ENCODE assay signal across 27 mouse cellular contexts in genomic region chr12:29062025-29062637, GRCm38 (mm10).
A peak's percentile ranks its signal among the peaks of the same experiment; 100 is the strongest.
DNase-seq lines count a peak whose midpoint lies in the region; ATAC-seq lines count a peak whose summit lies in the region.
"Had no signal": no experiment of that assay in that cellular context is flagged by ENCODE, and none has a peak within 500 bp of the region (broad histone marks: within the 10 kb centered on the region; RNA-seq: fewer than 3 reads in every experiment).

No protein-coding gene starts in this region.

- DNase-seq in forebrain, embryonic 10.5 days (ENCODE audit: extremely low spot score, low spot score) = no peak
- no peak for DNase-seq in kidney, postnatal 25 days
- no peak for DNase-seq in ovary, postnatal 10 days (ENCODE audit: low spot score)
- DNase-seq in thymus, postnatal 25 days = no peak
- DNase-seq: adrenal gland, postnatal 14 days; cerebellum, postnatal 36 days; gastrocnemius, postnatal 14 days; heart, postnatal 14 days; kidney, adult 18-20 months; kidney, postnatal 10 days; layer of hippocampus, postnatal 36 days; liver, postnatal 0 days; retina, postnatal 1 day; right cerebral cortex, postnatal 25 days; spleen, adult 18-20 months had no signal

- H3K36me3 ChIP-seq in forebrain, embryonic 15.5 days = no peaks in the 10 kb centered on the region
- H3K36me3 ChIP-seq in forebrain, embryonic 10.5 days (replicated peaks) = no peaks in the 10 kb centered on the region
- H3K36me3 ChIP-seq in kidney, embryonic 15.5 days = no peaks in the 10 kb centered on the region
- H3K36me3 ChIP-seq in hindbrain, embryonic 15.5 days = no peaks in the 10 kb centered on the region
- no peaks in the 10 kb centered on the region for H3K36me3 ChIP-seq in neural tube, embryonic 14.5 days (ENCODE audit: control insufficient read depth, insufficient read depth, low read length)
- H3K36me3 ChIP-seq: heart, embryonic 13.5 days; limb, embryonic 12.5 days; midbrain, embryonic 15.5 days had no signal

- H3K4me3 ChIP-seq in forebrain, embryonic 15.5 days = no peak overlapping the region
- H3K4me3 ChIP-seq in forebrain, embryonic 10.5 days = no peak overlapping the region
- no peak overlapping the region for H3K4me3 ChIP-seq in kidney, embryonic 15.5 days (replicated peaks)
- no peak overlapping the region for H3K4me3 ChIP-seq in hindbrain, embryonic 15.5 days
- no peak overlapping the region for H3K4me3 ChIP-seq in neural tube, embryonic 14.5 days (ENCODE audit: low read depth, low read length)
- H3K4me3 ChIP-seq: heart, embryonic 13.5 days; layer of hippocampus, adult 2 months; limb, embryonic 12.5 days; midbrain, embryonic 15.5 days had no signal

- H3K27me3 ChIP-seq in forebrain, embryonic 15.5 days = no peaks in the 10 kb centered on the region
- H3K27me3 ChIP-seq in forebrain, embryonic 10.5 days (ENCODE audit: poor library complexity, severe bottlenecking) = 0 out of 2 replicates have a peak, but pooled peaks cover 5% of the 10 kb centered on the region
- H3K27me3 ChIP-seq in kidney, embryonic 15.5 days = no peaks in the 10 kb centered on the region
- H3K27me3 ChIP-seq in hindbrain, embryonic 15.5 days = no peaks in the 10 kb centered on the region
- H3K27me3 ChIP-seq in neural tube, embryonic 14.5 days (ENCODE audit: control insufficient read depth, insufficient read depth, low read length) = no peaks in the 10 kb centered on the region
- H3K27me3 ChIP-seq: heart, embryonic 13.5 days; limb, embryonic 12.5 days; midbrain, embryonic 15.5 days had no signal

- WGBS in forebrain, embryonic 15.5 days = 67% methylated on average over 14 of the region's 14 CpGs
- WGBS in forebrain, embryonic 10.5 days = 74% methylated on average over 14 of the region's 14 CpGs
- 22% methylated on average over 14 of the region's 14 CpGs for WGBS in kidney, embryonic 15.5 days
- 38% methylated on average over 14 of the region's 14 CpGs for WGBS in hindbrain, embryonic 15.5 days
- WGBS in neural tube, embryonic 14.5 days = 23% methylated on average over 14 of the region's 14 CpGs

- peaks cover 23% of the 10 kb centered on the region for H3K4me1 ChIP-seq in forebrain, embryonic 15.5 days
- peaks cover 7% of the 10 kb centered on the region; the same call in 1 of the 2 replicates for H3K4me1 ChIP-seq in forebrain, embryonic 10.5 days
- peaks cover 4% of the 10 kb centered on the region for H3K4me1 ChIP-seq in kidney, embryonic 15.5 days
- peaks cover 18% of the 10 kb centered on the region for H3K4me1 ChIP-seq in hindbrain, embryonic 15.5 days (replicated peaks)
- peaks cover 14% of the 10 kb centered on the region for H3K4me1 ChIP-seq in neural tube, embryonic 14.5 days (ENCODE audit: control insufficient read depth, insufficient read depth, low read length)
- H3K4me1 ChIP-seq: limb, embryonic 12.5 days had no signal

- 0 out of 2 replicates have a peak overlapping the region, but pooled peaks have one; percentile 52 for H3K27ac ChIP-seq in forebrain, embryonic 15.5 days (replicated peaks)
- no peak overlapping the region for H3K27ac ChIP-seq in forebrain, embryonic 10.5 days
- H3K27ac ChIP-seq in kidney, embryonic 15.5 days = no peak overlapping the region
- peak overlapping the region; percentile 69 for H3K27ac ChIP-seq in hindbrain, embryonic 15.5 days (replicated peaks)
- peak overlapping the region; percentile 16 for H3K27ac ChIP-seq in neural tube, embryonic 14.5 days (ENCODE audit: low read depth, low read length)
- H3K27ac ChIP-seq: heart, embryonic 13.5 days; layer of hippocampus, adult 2 months; limb, embryonic 12.5 days; midbrain, embryonic 15.5 days had no signal

- H3K4me2 ChIP-seq in forebrain, embryonic 15.5 days (replicated peaks) = no peak overlapping the region
- H3K4me2 ChIP-seq in kidney, embryonic 15.5 days = peak overlapping the region; percentile 40
- no peak overlapping the region for H3K4me2 ChIP-seq in hindbrain, embryonic 15.5 days
- no peak overlapping the region for H3K4me2 ChIP-seq in neural tube, embryonic 14.5 days (ENCODE audit: low read depth, low read length)
- H3K4me2 ChIP-seq: heart, embryonic 13.5 days; limb, embryonic 12.5 days; liver, embryonic 11.5 days; midbrain, embryonic 15.5 days had no signal

- no peak overlapping the region for H3K9ac ChIP-seq in forebrain, embryonic 15.5 days (replicated peaks)
- no peak overlapping the region for H3K9ac ChIP-seq in kidney, embryonic 15.5 days
- H3K9ac ChIP-seq in hindbrain, embryonic 15.5 days = 0 out of 2 replicates have a peak overlapping the region, but pooled peaks have one; percentile 13
- no peak overlapping the region for H3K9ac ChIP-seq in neural tube, embryonic 14.5 days (replicated peaks; ENCODE audit: low read depth, low read length)
- H3K9ac ChIP-seq: heart, embryonic 13.5 days; limb, embryonic 12.5 days; liver, postnatal 0 days; midbrain, embryonic 15.5 days had no signal

- H3K9me3 ChIP-seq in forebrain, embryonic 15.5 days = no peaks in the 10 kb centered on the region
- H3K9me3 ChIP-seq in forebrain, embryonic 10.5 days = no peaks in the 10 kb centered on the region
- no peaks in the 10 kb centered on the region for H3K9me3 ChIP-seq in kidney, embryonic 15.5 days (replicated peaks)
- H3K9me3 ChIP-seq in hindbrain, embryonic 15.5 days = no peaks in the 10 kb centered on the region
- no peaks in the 10 kb centered on the region for H3K9me3 ChIP-seq in neural tube, embryonic 14.5 days (ENCODE audit: control insufficient read depth, low read length)
- H3K9me3 ChIP-seq: heart, embryonic 13.5 days; limb, embryonic 12.5 days; midbrain, embryonic 15.5 days had no signal

- no peak for ATAC-seq in forebrain, embryonic 15.5 days (replicated peaks)
- no peak for ATAC-seq in kidney, embryonic 15.5 days (replicated peaks; ENCODE audit: low FRiP score)
- ATAC-seq in hindbrain, embryonic 15.5 days (ENCODE audit: low FRiP score, low read depth) = peak; percentile 52; the same call in 1 of the 2 replicates
- ATAC-seq in neural tube, embryonic 14.5 days (ENCODE audit: low read depth) = peak; percentile 52; the same call in 1 of the 2 replicates
- ATAC-seq: CD4-positive, CD25-positive, alpha-beta regulatory T cell, adult 4 months; inflammation-experienced regulatory T-cells, adult 6 months; liver, postnatal 0 days; lung, postnatal 0 days; midbrain, embryonic 15.5 days had no signal

Comparison
In these comparisons a context has a peak if more than half of its experiments do, and no peak if none do; other contexts are left out.
1. H3K27ac ChIP-seq: peak in forebrain, embryonic 15.5 days (single experiment), hindbrain, embryonic 15.5 days (single experiment) and neural tube, embryonic 14.5 days (single experiment); none in forebrain, embryonic 10.5 days (single experiment) and kidney, embryonic 15.5 days (single experiment).
2. ATAC-seq: peak in hindbrain, embryonic 15.5 days (single experiment) and neural tube, embryonic 14.5 days (single experiment); none in forebrain, embryonic 15.5 days (single experiment) and kidney, embryonic 15.5 days (single experiment).